Mouse (Mus musculus): ENCODE results near the gene Uqcrc1. TPM values are rescaled to one million over a fixed set of nuclear protein-coding genes. Genes with fewer than 3 reads are reported as not detected.

Uqcrc1 gene
- polyA plus RNA-seq, 1 experiment from 2014 or later, result 443 TPM

MicroRNAs encoded within 50 kb of the gene (microRNA counts, 519-probe panel; counts per million panel counts)
- not detected for microRNA mmu-miR-711

Small RNA genes within 50 kb of the gene (microRNA-seq; reads per million reads assigned to microRNA genes)
- gene Mir711, result not detected

Other genes with a start within 250 kb of the Uqcrc1 start
- 67.7 and 68.4 TPM in 2 replicates for gene Prkar2a, start 247.3 kb upstream of the Uqcrc1 start, polyA plus RNA-seq (2015; fragmentation: Nextera tagmentation; extraction: Ambion mirVana)
- 230 and 239 TPM in 2 replicates for gene Ip6k2, start 152.8 kb upstream of the Uqcrc1 start, polyA plus RNA-seq (2015; fragmentation: Nextera tagmentation; extraction: Ambion mirVana)
- gene Nckipsd, start 128.3 kb upstream of the Uqcrc1 start, polyA plus RNA-seq (2015; fragmentation: Nextera tagmentation; extraction: Ambion mirVana), result 34.9 and 38.1 TPM in 2 replicates
- gene Celsr3, start 110.3 kb upstream of the Uqcrc1 start, polyA plus RNA-seq (2015; fragmentation: Nextera tagmentation; extraction: Ambion mirVana), result 19.6 and 21.3 TPM in 2 replicates
- 16.7 and 17.8 TPM in 2 replicates for gene Slc26a6, start 83.3 kb upstream of the Uqcrc1 start, polyA plus RNA-seq (2015; fragmentation: Nextera tagmentation; extraction: Ambion mirVana)
- 0.18 and 0.24 TPM in 2 replicates for gene Tmem89, start 22.0 kb upstream of the Uqcrc1 start, polyA plus RNA-seq (2015; fragmentation: Nextera tagmentation; extraction: Ambion mirVana)
- gene Col7a1, start 17.0 kb downstream of the Uqcrc1 start, polyA plus RNA-seq (2015; fragmentation: Nextera tagmentation; extraction: Ambion mirVana), result 2.5 and 2.7 TPM in 2 replicates
- not detected in 2 replicates for gene Ucn2, start 49.4 kb downstream of the Uqcrc1 start, polyA plus RNA-seq (2015; fragmentation: Nextera tagmentation; extraction: Ambion mirVana)
- gene Pfkfb4, start 55.1 kb downstream of the Uqcrc1 start, polyA plus RNA-seq (2015; fragmentation: Nextera tagmentation; extraction: Ambion mirVana), result 33.7 and 36.7 TPM in 2 replicates
- 66.0 and 68.4 TPM in 2 replicates for gene Shisa5, start 101.9 kb downstream of the Uqcrc1 start, polyA plus RNA-seq (2015; fragmentation: Nextera tagmentation; extraction: Ambion mirVana)
- gene Trex1, start 123.1 kb downstream of the Uqcrc1 start, polyA plus RNA-seq (2015; fragmentation: Nextera tagmentation; extraction: Ambion mirVana), result 18.0 TPM in 2 replicates
- gene Atrip, start 137.5 kb downstream of the Uqcrc1 start, polyA plus RNA-seq (2015; fragmentation: Nextera tagmentation; extraction: Ambion mirVana), result 35.2 and 35.6 TPM in 2 replicates
- gene Ccdc51, start 145.9 kb downstream of the Uqcrc1 start, polyA plus RNA-seq (2015; fragmentation: Nextera tagmentation; extraction: Ambion mirVana), result 14.3 and 16.8 TPM in 2 replicates
- gene Tma7, start 146.0 kb downstream of the Uqcrc1 start, polyA plus RNA-seq (2015; fragmentation: Nextera tagmentation; extraction: Ambion mirVana), result 607 and 639 TPM in 2 replicates
- 25.5 and 27.3 TPM in 2 replicates for gene Plxnb1, start 158.8 kb downstream of the Uqcrc1 start, polyA plus RNA-seq (2015; fragmentation: Nextera tagmentation; extraction: Ambion mirVana)
- gene Fbxw21, start 225.4 kb downstream of the Uqcrc1 start, polyA plus RNA-seq (2015; fragmentation: Nextera tagmentation; extraction: Ambion mirVana), result not detected in 2 replicates

Data from midbrain, embryonic 15.5 days (tissue).